Mouse (Mus musculus): ENCODE measurements at regions not wholly inside any gene's neighbourhood (a gene's known extent, or its start where the extent isn't known, plus 50 kb on each side); places are given as distances from the start of the nearest gene placed in this dataset.
A peak's percentile ranks its signal among the peaks of the same experiment; 100 is the strongest.

GRCm38 (mm10) chr6:25471721-25472120 lies 218.8 kb downstream of the Gpr37 start:
- ATAC-seq (replicated peaks; ENCODE audit: insufficient number of reproducible peaks, low FRiP score, low TSS enrichment, low read depth): no peak
- no peaks in the 10 kb centered on the region for H3K27me3 ChIP-seq (ENCODE audit: control insufficient read depth, insufficient read depth, low read length)
- H3K4me1 ChIP-seq (ENCODE audit: control insufficient read depth, insufficient read depth, low read length): no peaks in the 10 kb centered on the region
- H3K9me3 ChIP-seq (replicated peaks; ENCODE audit: control insufficient read depth, low read length): no peaks in the 10 kb centered on the region
- 75% methylated on average over 4 of the region's 4 CpGs for WGBS
- H3K4me3 ChIP-seq (ENCODE audit: low read depth, low read length): no peak overlapping the region
- no peak overlapping the region for H3K27ac ChIP-seq (replicated peaks; ENCODE audit: low read depth, low read length)
- H3K4me2 ChIP-seq (ENCODE audit: low read depth, low read length): no peak overlapping the region
- no peaks in the 10 kb centered on the region for H3K36me3 ChIP-seq (replicated peaks; ENCODE audit: control insufficient read depth, insufficient read depth, low read depth, low read length)
- DNase-seq (ENCODE audit: low spot score): no peak
- H3K9ac ChIP-seq (replicated peaks; ENCODE audit: low read length): no peak overlapping the region

DNA sequence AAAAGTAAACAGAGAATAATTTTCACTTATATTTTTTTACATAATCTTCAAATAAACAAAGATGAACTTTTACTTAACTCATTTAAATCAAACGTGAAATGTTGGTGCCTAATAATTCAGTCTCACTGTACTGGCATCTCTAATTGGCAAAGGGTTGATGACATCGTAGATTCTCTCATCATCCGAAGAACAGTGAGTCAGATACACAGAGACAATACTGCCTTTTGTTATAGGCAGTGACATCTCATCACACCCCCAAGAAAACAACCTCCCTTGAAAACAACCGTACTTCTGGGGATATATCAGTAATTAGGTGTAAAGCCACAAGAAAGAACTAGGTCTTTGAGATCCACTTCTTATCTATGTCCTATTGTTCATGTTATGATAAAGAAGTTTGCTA lies 227.5 kb downstream of the Gpr37 start:
- H3K9me3 ChIP-seq (replicated peaks; ENCODE audit: control insufficient read depth, low read length): no peaks in the 10 kb centered on the region
- DNase-seq (ENCODE audit: low spot score) (no peak), ATAC-seq (replicated peaks; ENCODE audit: insufficient number of reproducible peaks, low FRiP score, low TSS enrichment, low read depth) (no peak)
- no peaks in the 10 kb centered on the region for H3K27me3 ChIP-seq (ENCODE audit: control insufficient read depth, insufficient read depth, low read length)
- 60% methylated on average over 4 of the region's 4 CpGs for WGBS
- no peak overlapping the region for H3K4me2 ChIP-seq (ENCODE audit: low read depth, low read length)
- H3K9ac ChIP-seq (replicated peaks; ENCODE audit: low read length): no peak overlapping the region
- no peaks in the 10 kb centered on the region for H3K4me1 ChIP-seq (ENCODE audit: control insufficient read depth, insufficient read depth, low read length)
- H3K4me3 ChIP-seq (ENCODE audit: low read depth, low read length): no peak overlapping the region
- no peaks in the 10 kb centered on the region for H3K36me3 ChIP-seq (replicated peaks; ENCODE audit: control insufficient read depth, insufficient read depth, low read depth, low read length)
- H3K27ac ChIP-seq (replicated peaks; ENCODE audit: low read depth, low read length): no peak overlapping the region

DNA sequence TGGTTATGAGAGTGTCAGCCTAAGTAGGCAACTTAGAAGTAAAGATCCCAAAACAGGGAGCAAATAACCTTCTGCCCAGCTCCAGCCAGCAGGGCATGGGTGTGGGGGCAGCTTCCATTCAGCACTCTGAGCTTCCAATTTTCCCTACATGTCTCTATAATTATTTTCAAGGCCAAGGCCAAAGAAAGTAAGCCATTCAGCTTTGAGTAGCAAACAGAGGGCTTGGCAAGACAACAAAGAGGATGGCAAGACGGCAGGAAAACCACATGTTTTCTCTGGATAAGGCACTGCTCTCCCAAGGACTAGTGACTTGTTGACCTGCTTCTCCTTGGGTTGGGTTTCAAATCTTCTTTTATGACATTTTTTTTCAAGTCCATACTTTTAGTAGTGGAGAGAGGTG lies 240.1 kb downstream of the Gpr37 start:
- 41% methylated on average over 1 of the region's 1 CpGs for WGBS
- H3K27me3 ChIP-seq (ENCODE audit: control insufficient read depth, insufficient read depth, low read length): no peaks in the 10 kb centered on the region
- no peak overlapping the region for H3K4me2 ChIP-seq (ENCODE audit: low read depth, low read length)
- H3K9me3 ChIP-seq (replicated peaks; ENCODE audit: control insufficient read depth, low read length): no peaks in the 10 kb centered on the region
- no peak overlapping the region for H3K4me3 ChIP-seq (ENCODE audit: low read depth, low read length)
- H3K36me3 ChIP-seq (replicated peaks; ENCODE audit: control insufficient read depth, insufficient read depth, low read depth, low read length): no peaks in the 10 kb centered on the region
- no peak for ATAC-seq (replicated peaks; ENCODE audit: insufficient number of reproducible peaks, low FRiP score, low TSS enrichment, low read depth)
- no peak for DNase-seq (ENCODE audit: low spot score)
- no peak overlapping the region for H3K27ac ChIP-seq (replicated peaks; ENCODE audit: low read depth, low read length)
- H3K4me1 ChIP-seq (ENCODE audit: control insufficient read depth, insufficient read depth, low read length): no peaks in the 10 kb centered on the region
- H3K9ac ChIP-seq (replicated peaks; ENCODE audit: low read length): no peak overlapping the region

- Histone ChIP-seq H3K4me1 (ENCODE audit: control insufficient read depth, insufficient read depth, low read length) (no peaks in the 10 kb centered on the region), H3K4me3 (ENCODE audit: low read depth, low read length) (no peak overlapping the region), H3K9ac (replicated peaks; ENCODE audit: low read length) (no peak overlapping the region), H3K9me3 (replicated peaks; ENCODE audit: control insufficient read depth, low read length) (no peaks in the 10 kb centered on the region), H3K4me2 (ENCODE audit: low read depth, low read length) (no peak overlapping the region), H3K27ac (replicated peaks; ENCODE audit: low read depth, low read length) (no peak overlapping the region), H3K27me3 (ENCODE audit: control insufficient read depth, insufficient read depth, low read length) (no peaks in the 10 kb centered on the region), H3K36me3 (replicated peaks; ENCODE audit: control insufficient read depth, insufficient read depth, low read depth, low read length) (no peaks in the 10 kb centered on the region)
- ATAC-seq (replicated peaks; ENCODE audit: insufficient number of reproducible peaks, low FRiP score, low TSS enrichment, low read depth): no peak
- DNase-seq (ENCODE audit: low spot score): no peak
- WGBS: 75% methylated on average over 1 of the region's 1 CpGs
These were observed 240.6 kb downstream of the Gpr37 start for GRCm38 (mm10) chr6:25449968-25450367.

DNA sequence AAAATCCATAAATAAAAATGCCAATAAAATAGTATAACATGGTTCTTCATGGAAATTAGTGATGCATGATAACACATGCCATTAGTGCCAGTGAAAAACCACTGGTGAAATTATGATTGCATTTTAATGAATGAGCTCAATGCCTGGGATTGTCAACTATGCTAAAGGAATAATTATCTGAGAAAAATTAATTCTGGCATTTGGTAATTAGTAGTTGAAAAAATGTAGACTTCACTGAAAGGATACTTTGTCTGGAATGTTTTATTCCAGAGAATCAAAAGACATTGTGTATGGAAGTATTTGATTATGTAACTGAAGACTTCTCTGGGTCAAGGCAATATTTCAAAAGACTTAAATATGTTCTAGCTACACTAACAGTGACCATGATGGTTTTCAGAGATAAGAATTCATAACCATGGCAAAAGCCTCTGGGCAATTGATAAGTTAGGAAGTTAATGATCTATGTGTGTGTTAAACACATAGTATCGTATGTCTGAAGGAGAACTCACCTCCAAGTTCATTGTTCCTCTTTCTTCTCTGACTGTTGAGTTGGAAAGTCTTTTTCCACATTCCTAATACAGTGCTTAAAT lies 245.1 kb downstream of the Gpr37 start:
- no peaks in the 10 kb centered on the region for H3K9me3 ChIP-seq (replicated peaks; ENCODE audit: control insufficient read depth, low read length)
- H3K4me3 ChIP-seq (ENCODE audit: low read depth, low read length): no peak overlapping the region
- no peaks in the 10 kb centered on the region for H3K27me3 ChIP-seq (ENCODE audit: control insufficient read depth, insufficient read depth, low read length)
- H3K9ac ChIP-seq (replicated peaks; ENCODE audit: low read length): no peak overlapping the region
- no peak overlapping the region for H3K4me2 ChIP-seq (ENCODE audit: low read depth, low read length)
- 88% methylated on average over 1 of the region's 1 CpGs for WGBS
- no peaks in the 10 kb centered on the region for H3K36me3 ChIP-seq (replicated peaks; ENCODE audit: control insufficient read depth, insufficient read depth, low read depth, low read length)
- no peak for ATAC-seq (replicated peaks; ENCODE audit: insufficient number of reproducible peaks, low FRiP score, low TSS enrichment, low read depth)
- no peak for DNase-seq (ENCODE audit: low spot score)
- no peaks in the 10 kb centered on the region for H3K4me1 ChIP-seq (ENCODE audit: control insufficient read depth, insufficient read depth, low read length)
- no peak overlapping the region for H3K27ac ChIP-seq (replicated peaks; ENCODE audit: low read depth, low read length)

DNA sequence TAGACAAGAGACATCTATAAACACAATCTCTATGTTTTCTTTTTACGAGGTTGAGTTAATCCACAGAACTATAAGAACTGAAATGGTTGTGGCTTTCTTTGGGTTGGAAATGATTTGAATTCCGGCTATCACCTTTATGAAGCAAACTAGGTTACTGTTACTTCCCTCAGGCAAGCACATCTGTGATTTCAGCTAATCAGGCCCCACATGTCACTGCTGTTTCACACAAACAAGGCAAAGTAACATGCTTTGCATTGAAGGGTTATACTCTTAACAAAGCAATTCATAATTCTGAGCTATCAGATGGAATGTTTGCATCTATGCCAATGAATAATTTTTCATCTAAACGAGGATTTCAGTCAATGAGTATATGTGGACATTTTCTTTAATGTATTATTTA lies 246.4 kb downstream of the Gpr37 start:
- Histone ChIP-seq H3K4me1 (ENCODE audit: control insufficient read depth, insufficient read depth, low read length) (no peaks in the 10 kb centered on the region), H3K9ac (replicated peaks; ENCODE audit: low read length) (no peak overlapping the region), H3K4me2 (ENCODE audit: low read depth, low read length) (no peak overlapping the region), H3K9me3 (replicated peaks; ENCODE audit: control insufficient read depth, low read length) (no peaks in the 10 kb centered on the region), H3K4me3 (ENCODE audit: low read depth, low read length) (no peak overlapping the region), H3K27ac (replicated peaks; ENCODE audit: low read depth, low read length) (no peak overlapping the region), H3K27me3 (ENCODE audit: control insufficient read depth, insufficient read depth, low read length) (no peaks in the 10 kb centered on the region), H3K36me3 (replicated peaks; ENCODE audit: control insufficient read depth, insufficient read depth, low read depth, low read length) (no peaks in the 10 kb centered on the region)
- 69% methylated on average over 3 of the region's 3 CpGs for WGBS
- DNase-seq (ENCODE audit: low spot score) (no peak), ATAC-seq (replicated peaks; ENCODE audit: insufficient number of reproducible peaks, low FRiP score, low TSS enrichment, low read depth) (no peak)

DNA sequence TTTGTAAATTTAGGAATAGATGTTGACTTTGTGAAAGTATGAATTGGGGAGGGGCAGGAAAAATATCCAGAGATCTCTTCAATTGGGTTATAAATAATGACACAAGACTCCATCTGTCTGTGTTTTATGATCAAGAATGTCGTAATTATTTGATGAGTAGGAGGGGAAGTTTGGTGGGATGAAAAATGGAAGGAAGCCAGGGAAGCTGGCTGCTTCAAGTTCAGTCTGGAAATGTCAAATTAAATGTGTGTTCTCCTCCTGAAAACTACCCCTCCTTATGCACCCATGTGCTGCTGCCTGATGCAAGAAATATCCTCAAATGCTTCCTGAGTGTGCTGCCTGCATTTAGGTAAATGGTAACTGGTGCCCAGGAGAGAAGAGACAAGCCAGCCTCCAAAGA lies 246.8 kb downstream of the Gpr37 start:
- no peak overlapping the region for H3K27ac ChIP-seq (replicated peaks; ENCODE audit: low read depth, low read length)
- DNase-seq (ENCODE audit: low spot score): no peak
- WGBS: 78% methylated on average over 1 of the region's 1 CpGs
- H3K9ac ChIP-seq (replicated peaks; ENCODE audit: low read length): no peak overlapping the region
- H3K27me3 ChIP-seq (ENCODE audit: control insufficient read depth, insufficient read depth, low read length): no peaks in the 10 kb centered on the region
- H3K36me3 ChIP-seq (replicated peaks; ENCODE audit: control insufficient read depth, insufficient read depth, low read depth, low read length): no peaks in the 10 kb centered on the region
- no peak overlapping the region for H3K4me2 ChIP-seq (ENCODE audit: low read depth, low read length)
- H3K9me3 ChIP-seq (replicated peaks; ENCODE audit: control insufficient read depth, low read length): no peaks in the 10 kb centered on the region
- no peak for ATAC-seq (replicated peaks; ENCODE audit: insufficient number of reproducible peaks, low FRiP score, low TSS enrichment, low read depth)
- no peak overlapping the region for H3K4me3 ChIP-seq (ENCODE audit: low read depth, low read length)
- H3K4me1 ChIP-seq (ENCODE audit: control insufficient read depth, insufficient read depth, low read length): no peaks in the 10 kb centered on the region

DNA sequence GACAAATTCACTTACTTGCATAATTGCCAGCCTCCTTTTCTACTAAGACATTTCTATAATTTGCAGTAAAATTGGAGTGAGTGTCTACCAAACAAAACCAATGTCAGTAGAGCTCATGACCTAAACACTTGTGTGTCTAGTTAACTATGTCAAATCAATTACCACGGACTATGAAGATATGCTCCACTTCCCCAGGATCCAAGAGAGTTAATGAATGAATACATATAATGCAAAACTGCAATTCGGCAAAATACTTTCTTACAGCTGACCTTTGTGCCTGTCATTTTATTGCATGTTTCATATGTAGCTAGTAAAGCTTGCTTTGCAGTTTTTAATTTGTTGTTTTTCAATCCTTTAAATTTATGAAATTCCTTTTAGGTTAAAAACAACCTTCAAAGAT lies 248.4 kb downstream of the Gpr37 start:
- H3K27me3 ChIP-seq (ENCODE audit: control insufficient read depth, insufficient read depth, low read length): no peaks in the 10 kb centered on the region
- H3K4me2 ChIP-seq (ENCODE audit: low read depth, low read length): no peak overlapping the region
- 62% methylated on average over 2 of the region's 2 CpGs for WGBS
- ATAC-seq (replicated peaks; ENCODE audit: insufficient number of reproducible peaks, low FRiP score, low TSS enrichment, low read depth): no peak
- H3K27ac ChIP-seq (replicated peaks; ENCODE audit: low read depth, low read length): no peak overlapping the region
- H3K4me3 ChIP-seq (ENCODE audit: low read depth, low read length): no peak overlapping the region
- DNase-seq (ENCODE audit: low spot score): peak; percentile 34
- no peaks in the 10 kb centered on the region for H3K4me1 ChIP-seq (ENCODE audit: control insufficient read depth, insufficient read depth, low read length)
- H3K9ac ChIP-seq (replicated peaks; ENCODE audit: low read length): no peak overlapping the region
- no peaks in the 10 kb centered on the region for H3K36me3 ChIP-seq (replicated peaks; ENCODE audit: control insufficient read depth, insufficient read depth, low read depth, low read length)
- H3K9me3 ChIP-seq (replicated peaks; ENCODE audit: control insufficient read depth, low read length): no peaks in the 10 kb centered on the region
